Mouse (Mus musculus) adrenal gland (tissue): ENCODE measurements around the gene Gramd4.

Experiments
- intact Hi-C: fragments of 180-260 bp; cut with DNase I; formaldehyde crosslinking; loops from one replicate; pipeline ENCODE4 v1.15.1; 2025

Gene Gramd4

DNA sequence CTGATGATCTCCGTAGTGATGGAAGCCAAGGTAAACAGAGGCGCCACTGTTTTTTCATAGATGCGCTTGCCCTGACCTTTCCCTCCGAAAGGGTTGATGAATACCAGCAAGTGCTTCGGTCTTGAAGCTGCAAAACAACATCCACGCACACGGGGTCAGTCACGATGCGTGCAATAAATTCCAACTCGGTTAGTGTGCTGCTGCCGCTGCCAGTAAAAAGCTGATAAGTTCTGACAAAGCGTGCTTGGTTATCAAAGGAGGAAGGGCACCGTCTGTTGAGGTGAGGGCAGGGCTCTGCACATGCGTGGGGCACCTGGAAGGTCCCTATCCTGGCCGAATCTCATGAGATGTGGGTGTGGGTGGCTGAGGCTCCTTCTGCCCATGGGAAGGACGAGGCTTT lies 101.6 kb downstream of the Gramd4 start:
- intact Hi-C loops = no loop called here

DNA sequence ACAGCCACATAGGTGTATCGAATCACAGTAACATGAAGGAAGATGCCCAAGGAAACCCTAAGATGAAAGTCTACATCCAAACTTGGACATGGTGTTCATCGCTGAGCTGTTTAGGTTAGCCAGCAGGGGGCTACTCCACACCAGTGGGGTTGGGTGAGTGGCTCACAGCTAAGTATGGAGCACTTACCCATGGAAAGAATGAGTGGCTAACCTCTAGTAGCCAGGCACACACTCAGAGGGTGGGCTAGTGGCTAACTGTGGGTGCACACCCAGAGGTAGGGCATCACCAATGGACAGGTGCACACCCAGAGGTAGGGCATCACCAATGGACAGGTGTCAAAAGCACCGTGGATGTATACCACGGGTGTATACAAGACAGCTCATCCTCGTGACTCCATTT lies 102.2 kb downstream of the Gramd4 start:
- intact Hi-C loops = loop anchor here (5.0 kb wide), 1 partner anchor 68 kb away; no protein-coding TSS in a partner anchor

DNA sequence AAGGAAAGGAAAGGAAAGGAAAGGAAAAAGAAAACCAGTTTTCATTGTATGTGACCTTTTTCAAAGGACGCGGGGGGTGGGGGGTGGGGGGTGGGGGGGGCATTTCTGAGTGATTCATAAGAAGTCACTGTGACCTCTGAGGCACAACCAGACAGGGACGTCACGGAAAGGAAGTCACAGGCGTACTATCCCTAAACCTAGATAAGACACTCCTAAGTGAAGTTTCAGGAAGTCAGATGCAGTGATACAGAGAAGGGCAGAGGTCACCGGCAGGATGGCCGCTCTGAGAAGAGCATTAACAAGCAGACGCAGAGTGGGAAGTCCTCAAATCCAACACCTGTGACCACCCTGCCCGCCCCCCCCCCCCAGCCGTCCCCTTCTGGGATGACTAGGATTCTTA lies 103.4 kb downstream of the Gramd4 start:
- intact Hi-C loops = loop anchor here (5.0 kb wide), 1 partner anchor 66 kb away; no protein-coding TSS in a partner anchor

DNA sequence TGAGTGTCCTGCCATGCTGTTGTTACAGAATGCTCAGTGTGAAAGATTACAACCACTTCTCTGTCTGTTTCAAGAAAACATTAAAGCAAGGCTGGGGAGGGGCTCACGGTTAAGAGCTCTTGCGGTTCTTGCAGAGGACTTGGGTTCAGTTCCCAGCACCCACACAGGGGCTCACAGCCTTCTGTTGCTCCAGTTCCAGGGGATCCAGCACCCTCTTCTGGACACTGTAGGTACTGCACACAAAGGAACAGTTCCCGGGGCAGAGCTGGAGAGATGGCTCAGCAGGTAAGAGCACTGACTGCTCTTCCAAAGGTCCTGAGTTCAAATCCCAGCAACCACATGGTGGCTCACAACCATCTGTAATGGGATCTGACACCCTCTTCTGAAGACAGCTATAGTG lies 104.3 kb downstream of the Gramd4 start:
- intact Hi-C loops = loop anchor here (5.0 kb wide), 1 partner anchor 66 kb away; no protein-coding TSS in a partner anchor

DNA sequence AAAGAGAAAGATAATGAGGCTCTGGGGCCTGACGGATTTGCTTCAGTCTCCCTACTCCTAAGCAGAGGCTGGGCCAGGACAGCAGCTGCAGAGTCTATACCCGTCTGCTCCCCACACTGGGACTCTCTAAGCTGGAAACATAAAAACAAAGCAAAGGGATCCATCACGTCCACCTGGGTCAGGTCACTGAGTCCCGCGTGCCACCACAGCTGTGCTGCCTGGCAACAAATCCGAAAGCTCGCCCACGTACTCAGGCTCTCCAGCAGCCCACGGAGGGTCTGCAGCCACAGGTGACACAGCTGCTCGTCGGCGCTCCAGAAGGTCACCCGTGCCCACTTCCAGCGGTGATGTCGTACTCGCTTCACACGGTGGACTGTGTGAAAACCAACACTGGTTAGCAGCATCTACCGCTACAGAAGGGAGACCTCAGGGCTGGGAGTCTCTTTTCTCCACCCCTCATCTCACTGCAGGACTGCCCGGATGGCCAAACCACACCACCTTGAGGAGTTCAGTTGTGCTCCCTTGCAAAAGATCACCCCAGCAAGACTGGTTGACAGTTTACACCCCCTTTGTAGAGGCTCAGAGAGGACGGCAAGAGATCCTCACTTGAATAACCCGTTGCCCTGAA lies 107.3 kb downstream of the Gramd4 start:
- intact Hi-C loops = loop anchor here (5.0 kb wide), 1 partner anchor 62 kb away; no protein-coding TSS in a partner anchor

DNA sequence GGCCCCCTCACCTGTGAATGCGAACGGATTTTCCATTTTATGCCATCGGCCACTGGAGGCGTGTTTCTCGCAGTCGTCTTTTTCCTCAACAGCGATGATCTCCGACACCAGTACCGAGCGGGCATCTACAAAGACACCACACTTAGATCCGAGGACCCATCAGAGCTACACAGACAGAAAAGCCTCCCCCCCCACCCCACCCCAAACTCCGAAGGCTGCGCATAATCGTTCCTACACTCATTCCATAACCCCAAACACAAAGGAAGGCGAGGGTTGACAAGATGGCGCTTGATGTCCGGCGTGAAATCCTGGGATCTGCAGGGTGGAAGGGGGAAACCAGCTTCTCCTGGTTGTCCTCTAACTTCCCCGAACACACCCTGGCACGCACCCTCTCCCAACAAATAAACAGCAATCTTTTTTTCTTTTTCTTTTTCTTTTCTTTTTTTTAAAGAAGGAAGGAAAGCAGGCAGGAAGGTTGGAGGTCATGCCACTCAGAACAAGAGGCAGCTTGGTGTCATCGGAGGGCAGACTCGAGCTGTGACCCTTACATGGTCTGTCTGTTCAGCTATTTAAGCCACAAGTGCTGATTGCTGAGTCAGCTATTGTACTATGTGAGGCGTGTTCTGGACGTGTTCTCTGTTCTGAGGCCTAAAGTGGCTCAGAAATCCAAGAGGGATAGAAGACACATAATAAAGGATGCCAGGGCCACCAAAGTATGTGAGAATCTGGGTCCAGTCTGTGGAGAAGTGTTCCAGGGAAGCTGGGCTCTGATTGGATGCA lies 108.5 kb downstream of the Gramd4 start:
- intact Hi-C loops = no loop called here

DNA sequence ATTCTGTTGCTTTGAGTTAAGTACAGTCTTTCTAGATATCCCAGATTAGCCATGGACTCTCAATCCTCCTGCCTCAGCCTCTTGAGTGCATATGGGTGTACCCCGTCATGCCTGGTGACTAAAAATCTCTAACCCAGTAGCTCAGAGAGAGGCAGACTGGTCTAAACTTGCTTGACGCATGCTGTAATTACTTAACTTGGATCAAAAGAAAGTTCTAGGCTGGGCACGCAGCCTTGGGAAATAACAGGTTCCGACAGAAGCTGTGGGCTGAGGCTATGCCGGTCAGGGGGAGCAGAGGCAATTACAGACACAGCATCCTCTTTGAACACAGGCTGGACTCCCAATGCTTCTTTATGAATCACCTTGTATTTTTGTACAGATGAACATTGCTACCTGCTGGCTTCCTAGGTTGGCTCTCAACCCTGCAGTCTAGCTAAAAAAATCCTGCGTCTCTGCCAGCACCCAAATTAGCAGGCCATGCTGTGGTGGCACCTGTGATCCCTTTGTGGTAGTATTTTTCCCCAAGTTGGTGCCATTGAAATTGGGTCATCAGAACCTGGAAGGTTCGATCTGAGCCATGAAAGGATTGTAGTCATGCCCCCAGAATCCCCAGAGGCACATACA lies 109.6 kb downstream of the Gramd4 start:
- intact Hi-C loops = no loop called here

DNA sequence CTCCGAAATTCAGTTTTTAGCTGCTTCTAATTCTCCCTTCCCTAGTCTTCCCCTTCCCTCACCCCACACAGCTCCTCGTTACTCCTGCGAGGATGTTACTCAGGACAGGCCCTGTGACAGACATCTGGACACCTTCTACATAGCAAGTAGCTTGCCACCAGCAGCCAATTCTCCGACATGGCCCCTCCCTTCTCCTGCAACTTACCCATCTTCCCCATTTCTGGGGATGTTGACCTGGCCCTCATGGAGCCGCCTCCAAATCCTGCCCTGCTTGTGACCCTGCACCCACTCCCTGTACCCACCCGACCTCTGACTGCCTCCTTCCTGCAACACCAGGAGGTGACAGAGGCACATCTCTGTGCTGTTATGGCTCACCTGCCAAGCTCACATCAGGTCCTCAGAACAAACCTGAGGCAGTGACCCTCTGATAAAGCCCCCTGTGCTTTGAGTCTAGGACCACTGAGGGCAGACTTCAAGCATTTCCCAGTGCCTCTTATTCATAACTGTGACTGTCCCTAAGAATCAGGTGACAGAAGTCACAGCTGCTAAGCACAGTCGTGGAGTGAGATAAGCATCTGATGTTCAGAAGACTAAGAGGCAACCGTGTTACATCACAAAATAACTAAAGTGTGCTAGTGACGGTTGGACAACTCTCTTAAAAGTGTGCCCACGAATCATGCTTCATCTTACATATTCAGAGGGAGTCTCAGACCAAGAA lies 110.5 kb downstream of the Gramd4 start:
- intact Hi-C loops = no loop called here

DNA sequence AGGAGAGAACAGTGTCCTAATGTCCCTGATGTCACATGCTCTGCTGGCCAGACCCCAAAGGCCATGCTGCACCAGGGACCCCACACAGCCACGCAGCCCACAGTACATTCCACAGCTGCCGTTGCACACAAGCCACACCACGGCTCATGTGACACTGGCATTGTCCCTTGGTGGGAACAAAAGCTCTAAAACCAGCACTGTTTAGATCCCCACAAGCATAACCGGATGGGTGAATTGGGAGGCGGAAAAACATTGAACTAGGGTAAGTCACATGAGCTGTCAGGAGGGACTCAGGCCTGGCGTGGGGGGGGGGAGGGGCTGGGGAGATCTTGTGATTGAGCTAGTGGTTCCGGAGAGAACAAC lies 111.0 kb downstream of the Gramd4 start:
- intact Hi-C loops = no loop called here

DNA sequence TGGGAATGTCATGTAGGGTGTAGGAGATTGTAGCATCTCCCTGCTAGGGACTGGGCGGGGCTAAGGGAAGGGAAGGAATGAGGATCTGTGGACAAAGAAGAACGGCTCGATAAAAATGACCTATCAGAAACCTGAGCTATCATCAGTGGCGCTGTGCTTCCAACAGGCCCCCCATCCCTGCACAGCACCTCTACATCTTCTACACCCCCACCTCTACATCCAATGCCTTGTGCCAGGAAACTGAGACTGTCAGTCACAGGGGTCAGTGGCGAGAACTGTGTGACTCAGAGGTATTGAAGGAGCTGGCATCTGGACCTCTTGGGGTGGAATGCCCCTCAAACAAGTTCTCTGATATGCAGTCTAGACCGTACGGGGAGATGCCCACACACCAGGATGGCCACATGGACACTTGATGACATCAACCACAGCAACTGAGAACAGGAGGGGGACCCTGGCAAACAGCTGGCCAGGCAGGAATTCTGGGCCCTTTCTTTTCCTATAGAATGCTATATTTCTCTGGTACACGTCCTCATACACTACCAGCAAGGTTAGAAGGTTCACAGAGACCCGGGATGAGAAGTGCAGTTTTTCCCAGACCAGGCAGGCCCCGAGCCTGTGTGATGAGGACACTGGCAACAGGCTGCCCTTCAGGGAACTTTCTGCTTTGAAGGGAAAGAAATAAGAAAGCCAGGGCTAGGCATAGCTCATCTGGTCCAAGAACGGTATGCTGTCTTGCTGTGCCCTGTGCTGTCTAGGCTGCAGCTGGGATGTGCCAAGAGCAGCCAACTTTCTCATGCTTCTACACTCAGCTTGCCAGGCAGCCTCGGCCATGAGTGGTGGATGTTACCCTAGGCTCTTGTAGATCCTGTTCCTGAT lies 111.7 kb downstream of the Gramd4 start:
- intact Hi-C loops = no loop called here

DNA sequence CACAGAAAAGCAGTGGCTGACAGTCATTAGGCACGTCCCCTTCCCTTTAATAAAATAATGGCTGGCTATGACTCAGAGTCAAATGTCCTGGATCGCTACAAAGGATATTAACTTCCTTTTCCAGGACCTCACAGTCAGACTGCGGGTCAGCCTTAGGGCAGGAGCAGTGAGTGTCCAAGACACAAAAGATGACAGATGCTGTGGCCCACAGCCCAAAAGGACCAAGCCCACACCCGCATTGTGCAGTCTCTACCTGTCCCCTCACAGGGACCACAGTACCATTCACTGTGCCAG lies 112.3 kb downstream of the Gramd4 start:
- intact Hi-C loops = loop anchor here (5.0 kb wide), 1 partner anchor 38 kb away; no protein-coding TSS in a partner anchor

DNA sequence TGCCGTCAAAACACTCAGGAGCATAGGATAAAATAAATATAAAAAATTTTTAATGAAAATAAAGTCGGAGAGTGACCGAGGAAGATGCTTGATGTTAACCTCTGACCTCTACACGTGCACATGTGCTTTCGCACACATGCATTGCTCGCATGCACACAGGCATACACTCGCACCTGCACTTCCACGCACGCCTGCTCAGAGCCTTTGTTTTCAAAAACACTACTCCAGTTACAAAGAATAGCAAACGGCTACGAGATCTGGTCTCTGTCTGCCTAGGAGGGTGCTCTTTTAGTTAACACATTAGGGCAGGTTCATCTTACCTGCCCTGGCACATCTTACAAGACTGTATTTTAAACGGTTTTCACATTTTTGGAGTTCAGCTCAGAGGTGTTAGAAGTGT lies 113.8 kb downstream of the Gramd4 start:
- intact Hi-C loops = loop anchor here (5.0 kb wide), 1 partner anchor 36 kb away; no protein-coding TSS in a partner anchor

DNA sequence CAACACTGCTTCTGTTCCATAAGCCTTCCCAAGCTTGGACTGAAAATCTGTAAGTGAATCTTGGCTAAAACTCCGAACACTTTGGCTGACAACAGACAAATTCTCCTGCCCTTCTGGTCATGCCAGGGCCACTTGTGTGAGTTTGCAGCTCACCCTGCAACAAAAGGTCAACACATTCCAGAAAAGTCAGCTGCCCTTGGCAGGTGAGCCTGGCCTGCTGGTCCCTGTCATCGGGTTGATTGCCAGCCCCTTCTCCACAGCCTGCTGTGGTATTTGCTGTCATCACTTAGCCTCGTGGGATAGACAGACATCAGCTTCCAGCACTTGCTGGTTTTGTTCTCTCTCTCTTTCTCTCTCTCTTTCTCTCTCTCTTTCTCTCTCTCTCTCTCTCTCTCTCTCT lies 114.6 kb downstream of the Gramd4 start:
- intact Hi-C loops = loop anchor here (5.0 kb wide), 1 partner anchor 35 kb away; no protein-coding TSS in a partner anchor

DNA sequence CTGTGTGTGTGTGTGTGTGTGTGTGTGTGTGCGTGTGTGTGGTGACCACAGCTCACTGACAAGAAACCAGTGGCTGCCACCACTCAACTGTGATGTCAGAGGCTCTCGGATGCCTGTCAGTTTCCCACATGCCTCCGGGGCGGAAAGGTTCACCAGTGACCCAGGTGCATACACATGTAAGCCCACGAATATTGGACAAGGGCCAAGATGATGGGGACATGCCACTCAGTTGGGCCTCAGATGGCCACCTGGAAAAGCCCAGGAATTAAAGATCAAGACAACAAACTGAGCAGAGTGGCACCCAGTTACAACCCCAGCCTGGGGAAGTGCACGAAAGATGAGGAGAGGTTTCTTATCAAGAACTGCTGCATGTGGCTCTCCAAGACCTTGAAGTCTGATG lies 115.0 kb downstream of the Gramd4 start:
- intact Hi-C loops = loop anchor here (5.0 kb wide), 1 partner anchor 35 kb away; no protein-coding TSS in a partner anchor

DNA sequence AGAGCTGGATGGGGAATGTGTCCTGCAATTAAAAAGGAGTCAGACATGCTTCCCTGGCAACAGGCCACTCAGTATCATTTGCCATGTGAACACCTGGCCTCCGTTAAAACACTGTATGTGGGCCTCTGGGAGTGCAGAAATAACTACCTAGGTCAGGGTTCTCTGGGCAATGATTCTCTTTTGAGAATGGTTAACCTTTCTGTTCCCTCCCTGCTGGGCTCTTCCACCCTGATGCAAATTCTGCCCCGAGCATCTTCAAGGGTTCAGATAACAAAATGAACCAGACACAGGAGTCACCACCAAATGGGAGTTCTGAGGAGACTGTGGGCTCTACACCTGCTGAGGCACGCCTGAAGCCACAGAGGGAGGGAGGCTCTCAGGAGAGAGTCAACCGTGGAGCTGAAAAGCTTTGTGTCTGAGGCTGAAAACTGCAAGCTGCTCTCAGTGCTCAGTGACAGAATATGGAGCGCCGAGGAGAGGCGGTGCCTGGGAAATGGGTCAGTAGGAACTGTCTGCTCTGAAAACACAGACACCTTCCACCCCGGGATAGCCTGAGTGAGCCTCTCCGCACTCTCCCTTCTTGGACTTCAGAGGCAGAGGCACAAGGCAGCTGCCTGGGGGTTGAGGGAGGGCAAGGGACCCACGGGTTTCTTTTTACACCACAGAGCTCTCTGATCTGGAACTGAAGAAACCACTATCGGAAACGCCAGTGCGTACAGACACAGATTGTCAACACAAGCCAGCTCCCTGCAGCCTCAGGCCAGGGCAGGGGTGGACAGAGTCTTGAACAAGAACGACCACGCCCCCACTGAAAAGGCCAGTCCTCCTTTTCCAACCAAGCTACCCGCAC lies 115.9 kb downstream of the Gramd4 start:
- intact Hi-C loops = loop anchor here (5.0 kb wide), 1 partner anchor 34 kb away; no protein-coding TSS in a partner anchor

DNA sequence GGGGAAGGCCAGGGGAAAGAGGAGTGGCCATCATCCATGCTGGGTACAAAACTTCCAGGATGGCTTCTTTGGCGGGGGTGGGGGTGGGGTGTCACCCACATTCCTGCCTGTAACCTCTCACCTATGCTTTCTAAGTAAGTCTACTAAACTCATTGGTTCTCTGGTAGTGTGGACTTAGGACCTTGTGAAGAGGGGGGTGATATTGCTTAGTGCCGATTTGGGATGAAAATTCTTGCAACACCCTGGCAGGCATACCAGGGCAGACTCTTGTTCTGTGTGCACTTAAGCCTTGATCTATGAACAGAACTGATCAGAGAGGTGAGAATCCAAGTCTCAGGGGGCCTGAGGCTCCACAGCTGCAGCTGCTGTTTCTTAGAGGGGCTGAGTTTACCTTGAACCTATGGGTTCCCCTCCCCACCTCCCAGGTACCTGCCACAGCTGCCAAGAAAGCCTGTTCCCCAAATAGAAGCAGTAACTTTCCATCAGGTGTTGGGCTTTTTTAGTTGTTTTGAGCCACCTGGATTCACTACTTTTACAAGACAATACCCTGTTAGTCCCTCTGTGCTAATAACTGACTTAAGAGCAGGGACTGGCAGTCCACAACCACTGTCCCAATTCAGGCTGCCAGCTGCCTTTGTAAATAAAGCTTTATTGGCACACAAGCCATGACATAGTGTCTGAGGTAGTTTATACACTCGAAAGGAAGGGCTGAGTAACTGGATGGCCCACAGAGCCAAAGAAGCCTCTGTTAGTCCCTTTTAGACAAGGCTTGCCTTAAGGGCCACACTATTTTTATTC lies 118.0 kb downstream of the Gramd4 start:
- intact Hi-C loops = no loop called here

DNA sequence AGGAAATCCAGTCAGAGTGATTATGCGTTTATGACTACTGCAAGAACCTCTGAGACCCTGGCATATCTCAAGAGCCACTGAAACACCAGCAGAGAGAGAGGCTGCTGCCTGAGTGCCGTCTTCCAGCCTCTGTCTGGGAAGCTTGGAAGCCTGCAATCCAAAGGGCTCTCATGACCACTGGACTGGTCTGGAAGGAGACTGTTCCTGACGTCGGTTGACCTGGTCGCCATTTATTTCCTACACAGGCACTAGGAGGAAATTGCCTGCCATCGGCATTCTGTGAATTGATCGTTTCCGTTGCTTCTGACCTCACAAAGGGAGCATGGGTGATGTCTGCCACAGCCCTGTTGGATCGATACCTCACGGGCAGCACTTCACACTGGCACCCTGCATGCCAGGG lies 118.7 kb downstream of the Gramd4 start:
- intact Hi-C loops = no loop called here

DNA sequence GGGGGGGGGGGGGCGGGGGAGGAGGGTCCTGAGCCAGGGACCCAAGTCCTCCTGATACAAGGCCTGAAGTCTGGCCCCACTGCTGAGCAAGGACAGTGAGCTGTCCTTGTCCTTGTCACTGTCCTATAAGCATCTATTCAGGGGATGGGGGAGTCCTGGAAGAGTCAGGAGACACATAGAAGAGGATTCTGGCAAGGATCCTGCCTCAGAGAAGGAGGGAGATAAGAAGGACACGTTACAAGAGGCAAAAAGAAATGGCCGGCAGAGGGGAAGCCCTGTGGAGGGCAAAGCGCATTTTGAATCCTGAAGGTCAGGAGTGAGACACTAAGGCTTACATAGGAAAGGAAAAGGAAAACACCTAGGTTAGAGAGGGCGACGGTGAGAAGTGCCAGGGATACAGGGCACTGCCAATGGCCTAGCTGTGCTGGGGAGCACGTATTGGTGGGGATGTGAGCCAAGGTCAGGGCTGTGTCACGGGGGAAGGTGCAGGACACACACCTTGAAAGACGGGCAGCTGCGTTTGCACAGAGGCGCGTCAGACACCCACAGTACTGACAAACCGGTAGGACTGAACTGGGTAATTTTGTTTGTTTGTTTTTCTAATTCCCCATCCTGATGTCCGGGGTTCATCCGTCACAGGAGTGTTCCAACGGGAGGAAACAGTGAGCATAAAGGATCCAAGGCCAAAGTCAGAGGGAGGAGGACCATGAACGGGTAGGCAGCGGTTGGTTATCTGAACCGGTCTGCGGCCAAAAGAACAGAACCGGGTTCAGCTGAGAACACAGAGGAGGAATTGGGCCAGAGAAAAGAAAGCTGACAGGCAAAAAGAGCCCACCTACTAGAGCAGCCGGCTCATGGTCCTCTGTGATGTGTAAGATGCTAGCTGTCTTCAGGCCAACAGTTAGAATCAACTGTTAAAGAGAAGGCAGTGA lies 119.5 kb downstream of the Gramd4 start:
- intact Hi-C loops = no loop called here
